Mouse (Mus musculus) telencephalon, adult 2 months (tissue): Measurements from ENCODE around the gene Upk1a.

Experiments
- DNase-seq: peaks from one replicate; pipeline ENCODE4 v3.0.0-alpha.2; 2011; ENCODE audit warnings: low read depth, low spot score

Gene Upk1a

GRCm38 (mm10) chr7:30612654-30613402 is at the start of gene Upk1a:
Gene Upk1a, minus strand, starts transcription at chr7:30612847.
- no peak for DNase-seq

GRCm38 (mm10) chr7:30649591-30650540 is 37.2 kb upstream of the Upk1a start, which contains the start of gene Rbm42:
Gene Rbm42, minus strand, starts transcription at chr7:30650317.
- DNase-seq, result peak; percentile 99

- no peak for DNase-seq
Measured at GRCm38 (mm10) chr7:30639083-30639482, 26.4 kb upstream of the Upk1a start.

- DNase-seq, result no peak
Measured at GRCm38 (mm10) chr7:30636395-30636794, 23.7 kb upstream of the Upk1a start.

- no peak for DNase-seq
Measured at GRCm38 (mm10) chr7:30635752-30636151, 23.1 kb upstream of the Upk1a start, which contains the start of gene Etv2. Gene Etv2, minus strand, starts transcription at chr7:30635852.

GRCm38 (mm10) chr7:30634621-30635020 is 22.0 kb upstream of the Upk1a start:
- DNase-seq, result no peak

- no peak for DNase-seq
Measured at GRCm38 (mm10) chr7:30633762-30634412, 21.2 kb upstream of the Upk1a start.

GRCm38 (mm10) chr7:30629013-30629412 is 16.4 kb upstream of the Upk1a start:
- DNase-seq, result no peak

GRCm38 (mm10) chr7:30626647-30627046 is 14.0 kb upstream of the Upk1a start:
- no peak for DNase-seq

- DNase-seq, result peak; percentile 94
Measured at GRCm38 (mm10) chr7:30625530-30626384, 13.1 kb upstream of the Upk1a start, which contains the start of gene Cox6b1. Gene Cox6b1, minus strand, starts transcription at chr7:30626151.

- DNase-seq, result no peak
Measured at GRCm38 (mm10) chr7:30619202-30619601, 6.6 kb upstream of the Upk1a start.

- DNase-seq, result no peak
Measured at GRCm38 (mm10) chr7:30618658-30619057, 6.0 kb upstream of the Upk1a start.

- DNase-seq, result no peak
Measured at GRCm38 (mm10) chr7:30615049-30615760, 2.6 kb upstream of the Upk1a start.

GRCm38 (mm10) chr7:30614454-30614853 is 1.8 kb upstream of the Upk1a start:
- DNase-seq, result peak; percentile 21

GRCm38 (mm10) chr7:30613529-30614112 is 974 bp upstream of the Upk1a start:
- DNase-seq, result no peak

GRCm38 (mm10) chr7:30610043-30610442 is 2.6 kb downstream of the Upk1a start:
- DNase-seq, result no peak

GRCm38 (mm10) chr7:30608476-30608875 is 4.2 kb downstream of the Upk1a start:
- no peak for DNase-seq

- no peak for DNase-seq
Measured at GRCm38 (mm10) chr7:30607706-30608309, 4.8 kb downstream of the Upk1a start.

GRCm38 (mm10) chr7:30604944-30605343 is 7.7 kb downstream of the Upk1a start:
- no peak for DNase-seq
